Mouse (Mus musculus) cortical plate, adult 2 months (tissue): Measurements from ENCODE around the gene Zdhhc14.

Source experiments
- CTCF ChIP-seq: fragments of 200-500 bp; IDR thresholded peaks from 2 replicates; pipeline ENCODE4 v1.5.1; 2011; ENCODE audit warnings: mild to moderate bottlenecking, control low read depth, low read length; ENCODE audit not compliant: insufficient read depth; ENCODE audit errors: extremely low read depth
- POLR2A ChIP-seq: fragments of 200-500 bp; IDR thresholded peaks from 2 replicates; pipeline ENCODE4 v1.6.1; 2011; ENCODE audit warnings: mild to moderate bottlenecking, low read length, control low read depth; ENCODE audit not compliant: insufficient read depth; ENCODE audit errors: extremely low read depth

- no peak for TF ChIP-seq POLR2A
- no peak for TF ChIP-seq CTCF
Observed at GRCm38 (mm10) chr17:5800824-5801560, 308.6 kb downstream of the Zdhhc14 start.
